Mouse (Mus musculus): Measurements from ENCODE around the gene Gm13088.
"Not testable (repeated sequence)": the region's sequence is repeated elsewhere in the genome, so short reads cannot be mapped to it uniquely, and the experiment has no call there.

The Gm13088 gene

GRCm38 (mm10) chr4:143657146-143657545 is at the start of gene Gm13088:
Gene Gm13088, minus strand, starts transcription at chr4:143657246.
- not testable (repeated sequence) for DNase-seq (ENCODE audit: low spot score in 2 of 2)

DNA sequence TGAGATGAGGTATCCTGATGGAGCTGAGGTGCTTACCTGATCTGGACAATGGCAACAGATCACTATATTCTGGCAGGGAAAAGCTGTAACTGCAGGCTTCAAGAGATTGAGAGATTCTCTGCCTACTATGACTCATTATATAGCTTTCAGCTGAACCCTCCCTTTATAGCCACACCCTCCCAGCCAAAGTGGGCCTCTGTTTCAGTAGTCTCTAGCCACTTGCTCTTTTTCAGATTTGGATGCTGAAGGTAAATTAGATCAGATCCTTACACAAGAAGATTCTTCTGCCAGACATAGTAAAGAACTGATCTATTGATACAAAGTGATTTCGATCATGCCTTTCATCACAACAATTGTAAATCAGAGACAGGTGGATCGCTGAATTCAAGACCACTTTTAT is 45.6 kb upstream of the Gm13088 start, which contains the start of gene Gm13089:
TSS of gene Gm13089 (minus strand) at position 101 of the 400 bp plus-strand sequence.
- DNase-seq (ENCODE audit: low spot score in 2 of 2): no peak

DNA sequence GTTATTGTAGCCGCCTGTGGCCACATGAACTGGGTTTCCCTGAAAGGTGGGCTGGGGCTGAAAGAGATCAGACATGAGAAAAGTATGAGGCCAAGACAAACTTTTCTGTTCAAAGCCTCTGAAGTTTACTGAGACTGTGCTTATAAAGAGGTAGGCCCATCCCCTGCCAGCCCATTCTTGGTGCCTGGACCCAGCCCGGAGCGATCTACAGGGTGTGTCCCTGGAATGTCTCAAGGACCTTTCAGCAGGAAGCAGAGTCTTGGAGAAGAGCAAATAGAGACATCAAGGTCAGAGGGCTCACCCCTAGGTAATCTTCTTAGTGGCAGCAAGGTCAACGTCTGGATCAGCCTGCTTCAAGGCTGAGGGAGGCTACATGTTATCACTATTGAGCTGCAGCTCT is 38.9 kb downstream of the Gm13088 start:
- not testable (repeated sequence) for DNase-seq (ENCODE audit: low spot score in 2 of 2)

- not testable (repeated sequence) for DNase-seq (ENCODE audit: low spot score in 2 of 2)
Measured at GRCm38 (mm10) chr4:143614703-143615102, 42.3 kb downstream of the Gm13088 start, which contains the start of gene Gm13083. Gene Gm13083, plus strand, starts transcription at chr4:143615003.

GRCm38 (mm10) chr4:143611927-143612326 is 45.1 kb downstream of the Gm13088 start:
- not testable (repeated sequence) for DNase-seq (ENCODE audit: low spot score in 2 of 2)
